Mouse (Mus musculus) adrenal gland, adult 2 months (tissue): ENCODE results near the gene Nes. TPM values are rescaled to one million over a fixed set of nuclear protein-coding genes. Genes with fewer than 3 reads are reported as not detected.

Experiments used
- DNase-seq: peaks from one replicate; pipeline ENCODE4 v3.0.0; 2021
- polyA plus RNA-seq: library from polyadenylated mRNA; depleted of rRNA; stranded (reverse); fragments of >200 nt; gene quantifications from 2 replicates; pipeline ENCODE4 v1.2.3, GENCODE M21; 2012
- total RNA-seq, 2 experiments: library from RNA; stranded (reverse); gene quantifications; 2 replicates each; pipeline ENCODE4 v1.2.3; 2021

The Nes gene
- total and polyA plus RNA-seq, 3 experiments: 3.5 to 9.2 (median 7.0) TPM

GRCm38 (mm10) chr3:87982836-87983601, 12.1 kb downstream of the Nes start:
- peak; percentile 74 for DNase-seq

GRCm38 (mm10) chr3:87983627-87984026, 12.7 kb downstream of the Nes start:
- no peak for DNase-seq

- DNase-seq: no peak
Measured at GRCm38 (mm10) chr3:87984094-87984493, 13.2 kb downstream of the Nes start.

- no peak for DNase-seq
Measured at GRCm38 (mm10) chr3:87985505-87986320, 14.8 kb downstream of the Nes start.

GRCm38 (mm10) chr3:87986868-87987267, 16.0 kb downstream of the Nes start:
- DNase-seq: peak; percentile 95

GRCm38 (mm10) chr3:87987633-87988032, 16.8 kb downstream of the Nes start:
- DNase-seq: peak; percentile 28

GRCm38 (mm10) chr3:87988068-87988467, 17.2 kb downstream of the Nes start:
- no peak for DNase-seq

- no peak for DNase-seq
Measured at GRCm38 (mm10) chr3:87989935-87990334, 19.1 kb downstream of the Nes start.

GRCm38 (mm10) chr3:87993436-87993835, 22.6 kb downstream of the Nes start:
- no peak for DNase-seq

- DNase-seq: no peak
Measured at GRCm38 (mm10) chr3:87995331-87995730, 24.5 kb downstream of the Nes start.

- no peak for DNase-seq
Measured at GRCm38 (mm10) chr3:87996401-87996800, 25.5 kb downstream of the Nes start.

- DNase-seq: peak; percentile 51
Measured at GRCm38 (mm10) chr3:87996971-87997614, 26.2 kb downstream of the Nes start.

GRCm38 (mm10) chr3:87998747-87999146, 27.9 kb downstream of the Nes start:
- DNase-seq: no peak

- peak; percentile 44 for DNase-seq
Measured at GRCm38 (mm10) chr3:87999243-87999895, 28.5 kb downstream of the Nes start.

- peak; percentile 79 for DNase-seq
Measured at GRCm38 (mm10) chr3:88000181-88000580, 29.3 kb downstream of the Nes start, which contains the start of gene Bcan. TSS of gene Bcan (minus strand) at chr3:88000230.

GRCm38 (mm10) chr3:88000816-88001595, 30.1 kb downstream of the Nes start:
- peak; percentile 85 for DNase-seq

GRCm38 (mm10) chr3:88002291-88002976, 31.6 kb downstream of the Nes start:
- peak; percentile 69 for DNase-seq

GRCm38 (mm10) chr3:88005822-88006786, 35.2 kb downstream of the Nes start:
- no peak for DNase-seq

GRCm38 (mm10) chr3:88010634-88011265, 39.9 kb downstream of the Nes start:
- DNase-seq: no peak
